Comparison of ENCODE assay signal across 14 mouse cellular contexts in the genomic region with DNA sequence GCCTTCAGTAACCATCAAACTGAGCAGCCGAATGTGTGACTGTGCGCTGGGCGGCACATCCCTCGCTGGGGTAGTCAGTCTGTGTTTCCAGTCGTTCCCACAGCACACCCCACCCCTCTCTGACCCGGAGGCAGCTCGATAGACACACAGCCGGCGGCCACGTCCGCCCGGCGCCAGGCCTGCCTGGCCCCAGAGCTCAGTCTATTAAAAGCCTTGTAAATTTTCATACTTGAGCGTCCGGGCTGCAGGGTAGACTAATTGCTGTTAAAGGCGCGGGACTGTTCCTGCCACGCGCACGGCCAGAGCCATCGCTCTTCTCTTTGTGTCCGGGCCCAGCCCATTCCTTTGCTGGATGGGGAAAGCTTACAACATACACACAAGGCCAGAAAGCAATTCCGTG.
DNase-seq lines count a peak whose midpoint lies in the region; ATAC-seq and TF ChIP-seq lines count a peak whose summit lies in the region.
"Had no signal": no experiment of that assay in that cellular context is flagged by ENCODE, and none has a peak within 500 bp of the region (broad histone marks: within the 10 kb centered on the region; RNA-seq: fewer than 3 reads in every experiment).

No protein-coding gene starts in this region.

- no peak overlapping the region for H3K4me3 ChIP-seq in hindbrain, embryonic 10.5 days
- no peak overlapping the region for H3K4me3 ChIP-seq in hindbrain, postnatal 0 days (ENCODE audit: low read length)
- H3K4me3 ChIP-seq in kidney, embryonic 16.5 days (ENCODE audit: low read length) = no peak overlapping the region
- no peak overlapping the region for H3K4me3 ChIP-seq in midbrain, embryonic 12.5 days
- H3K4me3 ChIP-seq: left cerebral cortex, adult 2 months had no signal

- peaks cover 25% of the 10 kb centered on the region for H3K27me3 ChIP-seq in hindbrain, embryonic 10.5 days (ENCODE audit: insufficient read depth, poor library complexity, severe bottlenecking)
- no peaks in the 10 kb centered on the region for H3K27me3 ChIP-seq in hindbrain, postnatal 0 days (ENCODE audit: insufficient read depth, low read length)
- H3K27me3 ChIP-seq in kidney, embryonic 16.5 days (ENCODE audit: insufficient read depth, low read length) = no peaks in the 10 kb centered on the region
- no peaks in the 10 kb centered on the region for H3K27me3 ChIP-seq in midbrain, embryonic 12.5 days

- DNase-seq in hindbrain, embryonic 10.5 days (ENCODE audit: low spot score) = peak; percentile 43
- DNase-seq in hindbrain, postnatal 0 days (ENCODE audit: low spot score) = no peak
- DNase-seq in brain, embryonic 14.5 days (ENCODE audit: low read depth) = peak; percentile 63
- DNase-seq in adrenal gland, postnatal 14 days = no peak
- no peak for DNase-seq in lung, postnatal 36 days
- DNase-seq: cerebellum, adult 9-11 months; heart, postnatal 10 days; right cerebral cortex, adult 18-20 months; thymus, adult 18-20 months had no signal

- H3K27ac ChIP-seq in hindbrain, embryonic 10.5 days = peak overlapping the region; percentile 50
- no peak overlapping the region for H3K27ac ChIP-seq in hindbrain, postnatal 0 days
- H3K27ac ChIP-seq in kidney, embryonic 16.5 days (ENCODE audit: low read length) = peak overlapping the region; percentile 71
- peak overlapping the region; percentile 73 for H3K27ac ChIP-seq in midbrain, embryonic 12.5 days (replicated peaks)
- H3K27ac ChIP-seq: left cerebral cortex, adult 2 months; macrophage had no signal

- H3K9me3 ChIP-seq in hindbrain, embryonic 10.5 days = no peaks in the 10 kb centered on the region
- H3K9me3 ChIP-seq in hindbrain, postnatal 0 days (ENCODE audit: low read length) = no peaks in the 10 kb centered on the region
- H3K9me3 ChIP-seq in kidney, embryonic 16.5 days (ENCODE audit: low read length) = no peaks in the 10 kb centered on the region
- no peaks in the 10 kb centered on the region for H3K9me3 ChIP-seq in midbrain, embryonic 12.5 days

- no peak for TF ChIP-seq CTCF in hindbrain, postnatal 0 days (IDR thresholded peaks at IDR 0.05; ENCODE audit: low read depth)
- no peak for TF ChIP-seq CTCF in brain, embryonic 14.5 days (IDR thresholded peaks at IDR 0.05; ENCODE audit: borderline replicate concordance, extremely low read depth, insufficient read depth, insufficient read length)

- 0 out of 2 replicates have a peak, but pooled peaks cover 4% of the 10 kb centered on the region for H3K36me3 ChIP-seq in hindbrain, embryonic 10.5 days
- no peaks in the 10 kb centered on the region for H3K36me3 ChIP-seq in hindbrain, postnatal 0 days (ENCODE audit: insufficient read depth, low read length)
- H3K36me3 ChIP-seq in kidney, embryonic 16.5 days (ENCODE audit: insufficient read depth, low read length) = no peaks in the 10 kb centered on the region
- H3K36me3 ChIP-seq in midbrain, embryonic 12.5 days = no peaks in the 10 kb centered on the region

- TF ChIP-seq POLR2A in brain, embryonic 14.5 days (IDR thresholded peaks at IDR 0.05; ENCODE audit: borderline replicate concordance, extremely low read depth, insufficient read depth, insufficient read length, poor library complexity, severe bottlenecking) = no peak

- 52% methylated on average over 23 of the region's 23 CpGs for WGBS in hindbrain, embryonic 10.5 days
- 28% methylated on average over 23 of the region's 23 CpGs for WGBS in hindbrain, postnatal 0 days
- 30% methylated on average over 23 of the region's 23 CpGs for WGBS in kidney, embryonic 16.5 days
- WGBS in midbrain, embryonic 12.5 days = 59% methylated on average over 23 of the region's 23 CpGs

- no peak overlapping the region for H3K9ac ChIP-seq in hindbrain, postnatal 0 days (replicated peaks; ENCODE audit: low read length)
- H3K9ac ChIP-seq in kidney, embryonic 16.5 days (replicated peaks; ENCODE audit: low read length) = no peak overlapping the region
- H3K9ac ChIP-seq in midbrain, embryonic 12.5 days (replicated peaks) = no peak overlapping the region

- H3K4me2 ChIP-seq in hindbrain, postnatal 0 days (ENCODE audit: low read depth, low read length) = no peak overlapping the region
- no peak overlapping the region for H3K4me2 ChIP-seq in kidney, embryonic 16.5 days (replicated peaks; ENCODE audit: low read depth, low read length)
- no peak overlapping the region for H3K4me2 ChIP-seq in midbrain, embryonic 12.5 days (replicated peaks)

- no peak; the same call in 1 of the 2 replicates for ATAC-seq in hindbrain, postnatal 0 days
- ATAC-seq in kidney, embryonic 16.5 days (ENCODE audit: low FRiP score, low TSS enrichment) = peak; percentile 89
- ATAC-seq in midbrain, embryonic 12.5 days (ENCODE audit: low FRiP score, low read depth) = peak; percentile 58; the same call in 1 of the 2 replicates
- no peak for ATAC-seq in erythroid progenitor cell, adult 5-6 weeks (replicated peaks; ENCODE audit: low FRiP score, poor library complexity, severe bottlenecking)

- peaks cover 19% of the 10 kb centered on the region for H3K4me1 ChIP-seq in hindbrain, embryonic 10.5 days (replicated peaks)
- H3K4me1 ChIP-seq in hindbrain, postnatal 0 days (ENCODE audit: insufficient read depth, low read length) = no peaks in the 10 kb centered on the region
- H3K4me1 ChIP-seq in kidney, embryonic 16.5 days (ENCODE audit: insufficient read depth, low read length) = peaks cover 8% of the 10 kb centered on the region
- H3K4me1 ChIP-seq in midbrain, embryonic 12.5 days = peaks cover 8% of the 10 kb centered on the region; the same call in 1 of the 2 replicates

Comparison
In these comparisons a context has a peak if more than half of its experiments do, and no peak if none do; other contexts are left out.
1. DNase-seq: peak in hindbrain, embryonic 10.5 days (single experiment) and brain, embryonic 14.5 days (single experiment); none in hindbrain, postnatal 0 days (single experiment), adrenal gland, postnatal 14 days (single experiment) and lung, postnatal 36 days (single experiment).
2. ATAC-seq: peak in kidney, embryonic 16.5 days (single experiment) and midbrain, embryonic 12.5 days (single experiment); none in hindbrain, postnatal 0 days (single experiment) and erythroid progenitor cell, adult 5-6 weeks (single experiment).